24 mouse cellular contexts compared by ENCODE assay signal in the genomic region with DNA sequence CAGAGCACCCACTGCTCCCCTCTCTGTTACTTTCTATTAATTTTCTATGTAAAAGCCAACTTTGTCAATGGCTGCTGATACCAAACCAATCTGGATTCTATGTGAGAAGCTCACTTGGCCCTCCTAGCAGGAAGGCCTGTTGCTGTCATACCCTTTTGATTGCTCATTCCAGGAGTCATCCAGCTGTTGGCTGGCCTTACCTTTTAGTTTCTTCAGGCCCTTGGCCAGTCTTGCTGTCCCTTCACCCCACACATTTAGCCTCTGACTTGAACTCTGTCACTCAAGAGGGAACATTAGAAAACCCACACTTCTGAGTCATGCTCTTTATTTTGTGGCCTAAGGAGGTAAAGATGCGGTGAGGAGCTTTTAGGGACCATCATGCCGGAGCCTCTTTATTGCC.
DNase-seq lines count a peak whose midpoint lies in the region; ATAC-seq and TF ChIP-seq lines count a peak whose summit lies in the region.
"Had no signal": no experiment of that assay in that cellular context is flagged by ENCODE, and none has a peak within 500 bp of the region (broad histone marks: within the 10 kb centered on the region; RNA-seq: fewer than 3 reads in every experiment).

No protein-coding gene starts in this region.

- intact Hi-C loops in gastrocnemius, adult 2 months (cut with DNase I) = no loop called here
- intact Hi-C loops in gastrocnemius, postnatal 14 days (cut with DNase I; ENCODE audit: low total_unique reads) = loop anchor here (10.0 kb wide), 1 partner anchor 89 kb away; the partner anchor contains the start of genes E130114P18Rik and Nfia
- intact Hi-C loops in heart, postnatal 36 days (cut with DNase I) = no loop called here

- DNase-seq in gastrocnemius, adult 2 months = no peak
- DNase-seq in gastrocnemius, postnatal 14 days = no peak
- DNase-seq in heart, adult 11 months = peak; percentile 78
- no peak for DNase-seq in heart, postnatal 36 days
- peak; percentile 58 for DNase-seq in liver, adult 2 months (ENCODE audit: extremely low read depth, low read depth, low spot score)
- DNase-seq in thymus, adult 2 months = no peak
- DNase-seq: adrenal gland, adult 8-10 months; adrenal gland, postnatal 14 days; adrenal gland, postnatal 36 days; cerebellum, adult 11 months; cerebellum, adult 18-20 months; cerebellum, adult 8-10 months; cerebellum, adult 9-11 months; cerebellum, postnatal 14 days; embryo, embryonic 11 days had no signal

- no peaks in the 10 kb centered on the region for H3K27me3 ChIP-seq in liver, adult 2 months (ENCODE audit: control insufficient read depth, insufficient read depth, low read length)
- H3K27me3 ChIP-seq in liver, embryonic 12.5 days (replicated peaks) = no peaks in the 10 kb centered on the region
- no peaks in the 10 kb centered on the region for H3K27me3 ChIP-seq in thymus, adult 2 months (ENCODE audit: control insufficient read depth, insufficient read depth, low read length)
- H3K27me3 ChIP-seq: embryonic facial prominence, embryonic 13.5 days; embryonic facial prominence, embryonic 15.5 days; forebrain, embryonic 12.5 days had no signal

- H3K4me2 ChIP-seq in liver, embryonic 12.5 days = no peak overlapping the region
- H3K4me2 ChIP-seq: embryonic facial prominence, embryonic 13.5 days; embryonic facial prominence, embryonic 15.5 days; forebrain, embryonic 12.5 days had no signal

- no peak for ATAC-seq in liver, embryonic 12.5 days
- ATAC-seq: forebrain, embryonic 14.5 days; forebrain, embryonic 16.5 days had no signal

- WGBS in liver, adult 2 months = 97% methylated on average over 2 of the region's 2 CpGs
- WGBS in liver, embryonic 12.5 days (ENCODE audit: insufficient replicate concordance) = 73% methylated on average over 2 of the region's 2 CpGs
- WGBS in thymus, adult 2 months = 97% methylated on average over 2 of the region's 2 CpGs

- peak overlapping the region; percentile 96 for H3K27ac ChIP-seq in gastrocnemius, adult 2 months
- no peak overlapping the region; the same call in 1 of the 2 replicates for H3K27ac ChIP-seq in liver, adult 2 months (replicated peaks; ENCODE audit: insufficient read depth, low read depth, low read length)
- no peak overlapping the region for H3K27ac ChIP-seq in liver, embryonic 12.5 days
- 0 out of 2 replicates have a peak overlapping the region, but pooled peaks have one; percentile 18 for H3K27ac ChIP-seq in brown adipose tissue, adult 24 weeks (replicated peaks; ENCODE audit: low read depth, low read length)
- no peak overlapping the region for H3K27ac ChIP-seq in thymus, adult 2 months (ENCODE audit: control insufficient read depth, insufficient read depth, low read length)
- H3K27ac ChIP-seq: embryonic facial prominence, embryonic 13.5 days; embryonic facial prominence, embryonic 15.5 days; forebrain, embryonic 10.5 days; forebrain, embryonic 12.5 days had no signal

- H3K79me2 ChIP-seq in liver, adult 2 months (ENCODE audit: control insufficient read depth, insufficient read depth, low read length) = peaks cover 28% of the 10 kb centered on the region

- H3K36me3 ChIP-seq in liver, adult 2 months (ENCODE audit: control insufficient read depth, insufficient read depth, low read length) = no peaks in the 10 kb centered on the region
- H3K36me3 ChIP-seq in liver, embryonic 12.5 days = no peaks in the 10 kb centered on the region
- H3K36me3 ChIP-seq in thymus, adult 2 months (ENCODE audit: control insufficient read depth, insufficient read depth, low read length) = no peaks in the 10 kb centered on the region
- H3K36me3 ChIP-seq: embryonic facial prominence, embryonic 13.5 days; embryonic facial prominence, embryonic 15.5 days; forebrain, embryonic 12.5 days had no signal

- no peak for TF ChIP-seq CTCF in gastrocnemius, adult 2 months (IDR thresholded peaks at IDR 0.05)
- TF ChIP-seq CTCF in liver, adult 2 months (IDR thresholded peaks at IDR 0.05; ENCODE audit: low read depth, low read length) = no peak
- TF ChIP-seq CTCF in thymus, adult 2 months (IDR thresholded peaks at IDR 0.05; ENCODE audit: borderline replicate concordance, control insufficient read depth, extremely low read depth, insufficient read depth, low read length, poor library complexity) = no peak

- no peak overlapping the region for H3K4me3 ChIP-seq in gastrocnemius, adult 2 months
- no peak overlapping the region for H3K4me3 ChIP-seq in liver, adult 2 months (ENCODE audit: insufficient read depth, low read depth, low read length)
- no peak overlapping the region for H3K4me3 ChIP-seq in liver, embryonic 12.5 days
- no peak overlapping the region for H3K4me3 ChIP-seq in brown adipose tissue, adult 24 weeks (ENCODE audit: insufficient read depth, low read depth, low read length)
- H3K4me3 ChIP-seq in thymus, adult 2 months (ENCODE audit: control insufficient read depth, insufficient read depth, low read length) = no peak overlapping the region
- H3K4me3 ChIP-seq: embryonic facial prominence, embryonic 13.5 days; embryonic facial prominence, embryonic 15.5 days; erythroblast, embryonic 14.5 days; forebrain, embryonic 10.5 days; forebrain, embryonic 12.5 days had no signal

- no peak overlapping the region for H3K9ac ChIP-seq in liver, adult 2 months (ENCODE audit: low read depth, low read length)
- H3K9ac ChIP-seq in liver, embryonic 12.5 days = no peak overlapping the region
- H3K9ac ChIP-seq: embryonic facial prominence, embryonic 13.5 days; embryonic facial prominence, embryonic 15.5 days; forebrain, embryonic 12.5 days had no signal

- no peak for TF ChIP-seq POLR2A in liver, adult 2 months (IDR thresholded peaks at IDR 0.05; ENCODE audit: extremely low read depth, insufficient read depth, low read length)
- no peak for TF ChIP-seq POLR2A in thymus, adult 2 months (IDR thresholded peaks at IDR 0.05; ENCODE audit: control insufficient read depth, extremely low read depth, insufficient read depth, low read length, poor library complexity)

- H3K4me1 ChIP-seq in liver, adult 2 months (ENCODE audit: control insufficient read depth, insufficient read depth, low read length) = peaks cover 13% of the 10 kb centered on the region
- 0 out of 2 replicates have a peak, but pooled peaks cover 7% of the 10 kb centered on the region for H3K4me1 ChIP-seq in liver, embryonic 12.5 days
- H3K4me1 ChIP-seq in brown adipose tissue, adult 24 weeks (ENCODE audit: control insufficient read depth, insufficient read depth, insufficient read length, low read length) = peaks cover 7% of the 10 kb centered on the region
- no peaks in the 10 kb centered on the region for H3K4me1 ChIP-seq in thymus, adult 2 months (replicated peaks; ENCODE audit: control insufficient read depth, insufficient read depth, low read length)

- H3K9me3 ChIP-seq in liver, embryonic 12.5 days (replicated peaks) = no peaks in the 10 kb centered on the region
- H3K9me3 ChIP-seq: embryonic facial prominence, embryonic 13.5 days; embryonic facial prominence, embryonic 15.5 days; forebrain, embryonic 10.5 days; forebrain, embryonic 12.5 days had no signal

Comparison
In these comparisons a context has a peak if more than half of its experiments do, and no peak if none do; other contexts are left out.
1. DNase-seq: peak in heart, adult 11 months (single experiment) and liver, adult 2 months (single experiment); none in gastrocnemius, adult 2 months (single experiment), gastrocnemius, postnatal 14 days (single experiment), heart, postnatal 36 days (0 of 2) and thymus, adult 2 months (single experiment).
2. H3K27ac ChIP-seq: peak in gastrocnemius, adult 2 months (single experiment) and brown adipose tissue, adult 24 weeks (single experiment); none in liver, adult 2 months (single experiment), liver, embryonic 12.5 days (single experiment) and thymus, adult 2 months (single experiment).